Mouse (Mus musculus) intestine, embryonic 15.5 days (tissue): ENCODE measurements around the gene Cradd. TPM values are rescaled to one million over a fixed set of nuclear protein-coding genes. Genes with fewer than 3 reads are reported as not detected.
A peak's percentile ranks its signal among the peaks of the same experiment; 100 is the strongest.

Experiments
- ATAC-seq: fragments of 200-750 bp; cut with Nextera tagmentation; 2 replicates; pipeline ENCODE4 v1.8.0; 2017; ENCODE audit warnings: moderate TSS enrichment, moderate library complexity
- H3K27ac ChIP-seq: fragments of 300-500 bp; sonication (generic); 2 replicates; pipeline ENCODE4 v1.5.1; 2015; ENCODE audit warnings: mild to moderate bottlenecking, inconsistent platforms
- H3K27me3 ChIP-seq: fragments of 300-500 bp; sonication (generic); replicated peaks from 2 replicates; pipeline ENCODE4 v1.6.1; 2015; ENCODE audit warnings: inconsistent platforms
- H3K36me3 ChIP-seq: fragments of 300-500 bp; sonication (generic); 2 replicates; pipeline ENCODE4 v1.6.1; 2015; ENCODE audit warnings: inconsistent platforms
- H3K4me1 ChIP-seq: fragments of 300-500 bp; sonication (generic); replicated peaks from 2 replicates; pipeline ENCODE4 v1.6.1; 2015; ENCODE audit warnings: inconsistent platforms
- H3K4me2 ChIP-seq: fragments of 300-500 bp; sonication (generic); replicated peaks from 2 replicates; pipeline ENCODE4 v1.6.1; 2015; ENCODE audit warnings: mild to moderate bottlenecking, inconsistent platforms
- H3K4me3 ChIP-seq: fragments of 300-500 bp; sonication (generic); replicated peaks from 2 replicates; pipeline ENCODE4 v1.5.1; 2015; ENCODE audit warnings: inconsistent platforms
- H3K9ac ChIP-seq: fragments of 300-500 bp; sonication (generic); 2 replicates; pipeline ENCODE4 v1.6.1; 2015; ENCODE audit warnings: inconsistent platforms
- H3K9me3 ChIP-seq: fragments of 300-500 bp; sonication (generic); 2 replicates; pipeline ENCODE4 v1.6.1; 2016; ENCODE audit warnings: inconsistent platforms
- WGBS: fragments of 180-500 bp; shearing (Covaris S2); methylation state at CpG from one replicate; pipeline ENCODE4 v1.1.7; 2015; 5-methylcytosine and 5-hydroxymethylcytosine counted together
- polyA plus RNA-seq: library from polyadenylated mRNA; unstranded; fragments of >200 nt; fragmentation: Nextera tagmentation; extraction: Ambion mirVana; gene quantifications from 2 replicates; pipeline ENCODE4 v1.2.1, GENCODE M21; 2015

Cradd gene
- polyA plus RNA-seq, 1 experiment from 2014 or later: 11.2 TPM

DNA sequence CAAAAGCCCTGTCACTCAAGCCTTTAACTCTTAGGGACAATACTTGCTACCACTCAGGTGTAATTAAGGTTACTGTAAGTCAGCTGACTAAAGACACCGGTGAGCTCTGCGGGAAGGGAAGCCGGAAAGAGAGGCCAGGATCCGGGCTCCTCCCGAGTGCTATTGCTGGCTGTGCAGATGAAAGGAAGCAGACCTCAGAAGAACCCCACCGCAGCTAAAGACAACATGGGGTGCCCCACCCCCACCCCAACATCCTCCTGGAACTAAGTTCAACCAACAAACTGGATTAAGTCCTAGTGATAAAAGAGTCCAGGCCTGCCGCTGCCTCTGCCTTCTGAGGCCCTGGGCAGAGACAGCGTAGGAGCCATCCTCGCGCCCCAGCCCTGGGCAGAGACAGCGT lies 61.5 kb downstream of the Cradd start:
- Histone ChIP-seq H3K9ac (no peak overlapping the region), H3K36me3 (no peaks in the 10 kb centered on the region), H3K4me2 (no peak overlapping the region; the same call in 1 of the 2 replicates), H3K27me3 (no peaks in the 10 kb centered on the region), H3K4me1 (peaks cover 20% of the 10 kb centered on the region; the same call in 1 of the 2 replicates), H3K9me3 (no peaks in the 10 kb centered on the region), H3K27ac (no peak overlapping the region), H3K4me3 (no peak overlapping the region)
- WGBS: 36% methylated on average over 11 of the region's 11 CpGs
- no peak; the same call in 1 of the 2 replicates for ATAC-seq

DNA sequence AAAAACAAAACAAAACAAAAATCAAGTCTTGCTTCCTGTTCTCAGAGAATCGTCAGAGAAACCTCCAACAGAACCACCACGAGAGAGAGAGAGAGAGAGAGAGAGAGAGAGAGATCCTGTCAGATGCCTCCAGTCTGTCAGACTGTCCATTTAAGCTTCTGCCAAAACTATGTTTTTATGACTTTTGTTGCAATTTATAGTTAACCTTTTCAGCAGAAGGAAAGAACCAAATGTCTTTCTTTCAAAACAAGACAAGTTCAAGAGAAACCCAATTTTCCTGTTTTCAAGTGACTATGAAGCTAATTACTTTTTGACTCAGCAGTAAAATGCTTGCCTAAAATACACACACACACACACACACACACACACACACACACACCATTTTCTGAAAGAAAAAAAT lies 62.7 kb downstream of the Cradd start:
- no peak overlapping the region for H3K4me2 ChIP-seq
- H3K9ac ChIP-seq: no peak overlapping the region
- no peak overlapping the region for H3K27ac ChIP-seq
- H3K36me3 ChIP-seq: no peaks in the 10 kb centered on the region
- no peaks in the 10 kb centered on the region for H3K27me3 ChIP-seq
- H3K4me3 ChIP-seq: no peak overlapping the region
- H3K9me3 ChIP-seq: no peaks in the 10 kb centered on the region
- WGBS: 43% methylated on average over 2 of the region's 2 CpGs
- ATAC-seq: no peak
- H3K4me1 ChIP-seq: peaks cover 17% of the 10 kb centered on the region; the same call in 1 of the 2 replicates

GRCm38 (mm10) chr10:95260420-95260819 lies 63.5 kb downstream of the Cradd start:
- Histone ChIP-seq H3K4me2 (no peak overlapping the region), H3K9ac (no peak overlapping the region), H3K4me1 (peaks cover 12% of the 10 kb centered on the region; the same call in 1 of the 2 replicates), H3K9me3 (no peaks in the 10 kb centered on the region), H3K27me3 (no peaks in the 10 kb centered on the region), H3K36me3 (no peaks in the 10 kb centered on the region), H3K4me3 (no peak overlapping the region), H3K27ac (no peak overlapping the region)
- 81% methylated on average over 3 of the region's 3 CpGs for WGBS
- no peak for ATAC-seq

DNA sequence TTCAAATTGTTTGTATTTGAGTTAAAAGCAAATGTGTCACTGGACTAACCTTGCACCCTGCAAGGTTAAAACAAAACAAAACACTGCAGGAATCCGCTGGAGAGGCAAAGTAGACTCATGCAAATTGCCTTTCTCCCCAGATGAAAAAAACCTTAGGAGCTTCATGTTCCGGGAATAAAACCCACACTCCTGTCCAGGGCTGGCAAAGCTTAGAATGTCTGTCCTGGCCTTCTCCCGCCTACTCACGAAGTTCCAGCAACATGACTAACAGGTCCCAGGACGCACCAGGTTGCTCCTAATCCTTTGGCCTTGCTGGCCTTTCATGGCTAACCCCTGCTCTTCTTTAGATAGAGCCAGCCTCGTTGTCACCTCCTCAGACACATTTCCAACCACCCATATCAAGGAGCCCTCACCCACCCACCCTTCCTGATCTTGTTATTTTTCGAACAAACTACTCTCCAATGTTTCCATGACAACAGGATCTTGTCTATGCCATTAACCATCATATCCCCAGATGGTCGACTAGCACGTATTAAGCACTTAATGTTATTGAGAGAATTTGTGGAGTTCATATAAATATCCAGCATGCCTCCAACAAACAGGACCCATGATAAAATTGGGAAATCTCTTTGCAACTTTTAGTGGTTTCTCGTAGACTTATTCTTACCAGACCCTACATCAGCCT lies 65.3 kb downstream of the Cradd start:
- H3K27me3 ChIP-seq: no peaks in the 10 kb centered on the region
- H3K4me3 ChIP-seq: no peak overlapping the region
- H3K9ac ChIP-seq: no peak overlapping the region
- H3K4me1 ChIP-seq: peaks cover 10% of the 10 kb centered on the region; the same call in 1 of the 2 replicates
- 71% methylated on average over 10 of the region's 10 CpGs for WGBS
- no peak overlapping the region for H3K4me2 ChIP-seq
- H3K9me3 ChIP-seq: no peaks in the 10 kb centered on the region
- H3K36me3 ChIP-seq: no peaks in the 10 kb centered on the region
- no peak overlapping the region for H3K27ac ChIP-seq
- no peak for ATAC-seq

- Histone ChIP-seq H3K9ac (no peak overlapping the region), H3K4me3 (no peak overlapping the region), H3K27me3 (no peaks in the 10 kb centered on the region), H3K9me3 (no peaks in the 10 kb centered on the region), H3K27ac (no peak overlapping the region), H3K36me3 (no peaks in the 10 kb centered on the region), H3K4me1 (peaks cover 10% of the 10 kb centered on the region; the same call in 1 of the 2 replicates), H3K4me2 (no peak overlapping the region)
- no peak for ATAC-seq
- 67% methylated on average over 8 of the region's 8 CpGs for WGBS
Observed at GRCm38 (mm10) chr10:95257979-95258378, 66.0 kb downstream of the Cradd start.

GRCm38 (mm10) chr10:95256095-95256494 lies 67.8 kb downstream of the Cradd start:
- Histone ChIP-seq H3K9me3 (no peaks in the 10 kb centered on the region), H3K36me3 (no peaks in the 10 kb centered on the region), H3K4me2 (no peak overlapping the region), H3K4me3 (no peak overlapping the region), H3K4me1 (peaks cover 5% of the 10 kb centered on the region; the same call in 1 of the 2 replicates), H3K27ac (no peak overlapping the region), H3K9ac (no peak overlapping the region), H3K27me3 (no peaks in the 10 kb centered on the region)
- ATAC-seq: 0 out of 2 replicates have a peak, but pooled peaks have one; percentile 15
- WGBS: 61% methylated on average over 7 of the region's 7 CpGs

DNA sequence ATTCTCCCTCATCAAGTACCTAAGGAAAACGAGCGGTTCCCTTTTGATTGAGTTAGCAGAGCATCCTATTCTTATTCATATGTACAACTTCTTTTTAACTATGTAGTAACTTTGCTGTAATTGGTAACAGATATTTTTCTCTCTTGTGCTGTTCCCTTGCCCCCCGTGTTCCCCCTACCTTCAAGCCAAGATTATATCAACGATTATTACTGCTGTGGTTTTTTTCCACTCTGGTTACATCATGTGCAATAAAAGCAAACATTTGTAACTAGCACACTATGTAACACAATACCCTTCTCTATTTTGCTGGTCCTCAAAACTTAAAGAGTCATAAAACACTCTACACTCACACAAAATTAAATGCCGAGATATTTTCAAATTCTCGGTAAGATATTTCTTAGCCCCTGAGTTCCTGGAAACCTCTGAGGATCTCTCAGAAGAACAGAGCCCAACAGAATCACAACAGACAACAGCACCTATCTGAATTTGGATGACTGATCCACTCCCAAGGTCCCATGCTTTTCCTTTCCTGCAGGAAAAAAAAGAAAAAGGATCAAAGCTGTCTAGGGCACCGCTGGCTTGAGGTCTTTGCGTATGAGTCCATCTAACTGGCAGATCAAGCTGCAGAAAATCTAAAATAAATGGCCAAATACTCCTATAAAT lies 68.8 kb downstream of the Cradd start:
- no peak overlapping the region for H3K27ac ChIP-seq
- 67% methylated on average over 8 of the region's 8 CpGs for WGBS
- no peak for ATAC-seq

GRCm38 (mm10) chr10:95254453-95255001 lies 69.4 kb downstream of the Cradd start:
- no peaks in the 10 kb centered on the region for H3K36me3 ChIP-seq
- H3K27ac ChIP-seq: no peak overlapping the region
- 44% methylated on average over 13 of the region's 13 CpGs for WGBS
- H3K4me1 ChIP-seq: peaks cover 5% of the 10 kb centered on the region; the same call in 1 of the 2 replicates
- H3K4me2 ChIP-seq: no peak overlapping the region
- no peaks in the 10 kb centered on the region for H3K27me3 ChIP-seq
- no peak overlapping the region for H3K9ac ChIP-seq
- no peak overlapping the region for H3K4me3 ChIP-seq
- H3K9me3 ChIP-seq: no peaks in the 10 kb centered on the region
- ATAC-seq: no peak

More for the DNA sequence above, 68.8 kb downstream of the Cradd start:
- H3K9me3 ChIP-seq: no peaks in the 10 kb centered on the region
- H3K9ac ChIP-seq: no peak overlapping the region
- H3K4me1 ChIP-seq: peaks cover 5% of the 10 kb centered on the region; the same call in 1 of the 2 replicates
- no peaks in the 10 kb centered on the region for H3K36me3 ChIP-seq
- H3K4me3 ChIP-seq: no peak overlapping the region
- no peaks in the 10 kb centered on the region for H3K27me3 ChIP-seq
- no peak overlapping the region for H3K4me2 ChIP-seq

DNA sequence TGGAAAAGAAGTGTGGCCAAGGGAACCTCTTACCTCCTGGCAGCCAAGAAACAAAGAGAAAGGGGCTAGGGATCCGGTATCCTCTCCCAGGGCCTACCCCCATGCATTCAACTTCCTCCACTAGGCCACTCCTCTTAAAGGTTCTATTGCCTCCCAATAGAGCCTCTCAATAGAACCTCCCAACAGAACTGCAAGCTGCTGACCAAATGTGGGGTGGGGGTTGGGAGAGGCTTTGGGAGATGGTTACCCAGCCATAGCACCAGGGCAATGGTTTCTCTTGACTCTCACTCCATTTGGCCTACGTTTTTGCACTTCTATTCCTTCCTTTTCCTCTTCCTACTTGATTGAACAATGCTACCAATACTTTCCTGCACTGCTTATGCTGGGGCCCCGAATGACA lies 69.9 kb downstream of the Cradd start:
- Histone ChIP-seq H3K4me1 (peaks cover 5% of the 10 kb centered on the region; the same call in 1 of the 2 replicates), H3K4me2 (no peak overlapping the region), H3K27ac (no peak overlapping the region), H3K36me3 (no peaks in the 10 kb centered on the region), H3K9me3 (no peaks in the 10 kb centered on the region), H3K9ac (no peak overlapping the region), H3K4me3 (no peak overlapping the region), H3K27me3 (no peaks in the 10 kb centered on the region)
- ATAC-seq: no peak
- whole genome bisulfite sequencing: 74% methylated on average over 3 of the region's 3 CpGs

DNA sequence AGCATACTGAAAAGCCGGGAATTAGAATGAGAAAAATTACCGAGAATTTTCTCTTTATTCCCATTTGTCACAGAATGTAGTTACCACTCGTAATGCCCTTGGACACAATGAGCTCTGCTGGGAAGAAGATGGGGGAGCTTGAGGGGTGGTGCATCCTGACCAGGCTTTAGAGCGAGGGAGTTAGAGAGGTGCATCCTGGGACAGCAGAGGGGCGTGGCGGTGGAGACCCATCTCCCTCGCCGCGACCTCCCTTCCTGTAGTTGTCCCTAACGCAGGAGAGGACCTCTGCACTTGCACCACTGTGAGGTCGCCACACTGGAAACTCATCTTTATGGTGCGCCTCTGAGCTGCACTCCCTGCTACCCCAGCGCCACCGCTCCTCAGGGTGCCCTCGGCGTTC lies 72.3 kb downstream of the Cradd start:
- no peak overlapping the region for H3K9ac ChIP-seq
- no peaks in the 10 kb centered on the region for H3K9me3 ChIP-seq
- H3K27me3 ChIP-seq: no peaks in the 10 kb centered on the region
- 75% methylated on average over 16 of the region's 16 CpGs for WGBS
- no peak overlapping the region for H3K4me3 ChIP-seq
- H3K4me1 ChIP-seq: peaks cover 7% of the 10 kb centered on the region; the same call in 1 of the 2 replicates
- no peak overlapping the region for H3K4me2 ChIP-seq
- ATAC-seq: no peak
- no peaks in the 10 kb centered on the region for H3K36me3 ChIP-seq
- H3K27ac ChIP-seq: no peak overlapping the region

- Histone ChIP-seq H3K9me3 (no peaks in the 10 kb centered on the region), H3K4me3 (no peak overlapping the region)
- ATAC-seq: peak; percentile 63; the same call in 1 of the 2 replicates
Observed at GRCm38 (mm10) chr10:95248362-95248761, 75.6 kb downstream of the Cradd start.

GRCm38 (mm10) chr10:95246696-95247095 lies 77.2 kb downstream of the Cradd start:
- H3K36me3 ChIP-seq: no peaks in the 10 kb centered on the region
- H3K4me3 ChIP-seq: no peak overlapping the region
- H3K4me1 ChIP-seq: 0 out of 2 replicates have a peak, but pooled peaks cover 2% of the 10 kb centered on the region
- H3K27me3 ChIP-seq: no peaks in the 10 kb centered on the region
- H3K4me2 ChIP-seq: no peak overlapping the region
- no peak for ATAC-seq
- WGBS: 31% methylated on average over 2 of the region's 2 CpGs
- no peak overlapping the region for H3K27ac ChIP-seq
- no peak overlapping the region for H3K9ac ChIP-seq
- no peaks in the 10 kb centered on the region for H3K9me3 ChIP-seq

More at GRCm38 (mm10) chr10:95248362-95248761, 75.6 kb downstream of the Cradd start:
- H3K36me3 ChIP-seq: no peaks in the 10 kb centered on the region
- H3K9ac ChIP-seq: no peak overlapping the region
- 45% methylated on average over 6 of the region's 6 CpGs for WGBS
- H3K27ac ChIP-seq: no peak overlapping the region
- no peak overlapping the region for H3K4me2 ChIP-seq
- H3K4me1 ChIP-seq: 0 out of 2 replicates have a peak, but pooled peaks cover 2% of the 10 kb centered on the region
- H3K27me3 ChIP-seq: no peaks in the 10 kb centered on the region
